Mouse (Mus musculus) liver, embryonic 16.5 days (tissue): Measurements from ENCODE around the gene Ttll12. TPM values are rescaled to one million over a fixed set of nuclear protein-coding genes. Genes with fewer than 3 reads are reported as not detected.

ENCODE experiments used
- ATAC-seq: fragments of 200-750 bp; cut with Nextera tagmentation; 2 replicates; pipeline ENCODE4 v1.8.0; 2017; ENCODE audit warnings: low read depth, mild to moderate bottlenecking, moderate number of reproducible peaks, moderate library complexity
- H3K27ac ChIP-seq: fragments of 300-500 bp; sonication (generic); 2 replicates; pipeline ENCODE4 v1.5.1; 2014; ENCODE audit warnings: mild to moderate bottlenecking, low read length
- H3K27me3 ChIP-seq: fragments of 300-500 bp; sonication (generic); 2 replicates; pipeline ENCODE4 v1.6.1; 2014; ENCODE audit warnings: low read depth, low read length, mixed read lengths; ENCODE audit not compliant: control insufficient read depth, insufficient read depth
- H3K36me3 ChIP-seq: fragments of 300-500 bp; sonication (generic); 2 replicates; pipeline ENCODE4 v1.6.1; 2014; ENCODE audit warnings: mild to moderate bottlenecking; ENCODE audit not compliant: control insufficient read depth, insufficient read depth
- H3K4me1 ChIP-seq: fragments of 300-500 bp; sonication (generic); 2 replicates; pipeline ENCODE4 v1.6.1; 2014; ENCODE audit warnings: low read depth, low read length, mixed read lengths; ENCODE audit not compliant: control insufficient read depth
- H3K4me2 ChIP-seq: fragments of 300-500 bp; sonication (generic); 2 replicates; pipeline ENCODE4 v1.6.1; 2014; ENCODE audit warnings: low read depth, low read length, mixed read lengths
- H3K4me3 ChIP-seq: fragments of 300-500 bp; sonication (generic); 2 replicates; pipeline ENCODE4 v1.5.1; 2014; ENCODE audit warnings: low read depth, mild to moderate bottlenecking, low read length
- H3K9ac ChIP-seq: fragments of 300-500 bp; sonication (generic); 2 replicates; pipeline ENCODE4 v1.6.1; 2014; ENCODE audit warnings: low read depth, low read length
- H3K9me3 ChIP-seq: fragments of 300-500 bp; sonication (generic); replicated peaks from 2 replicates; pipeline ENCODE4 v1.6.1; 2016; ENCODE audit warnings: low read length; ENCODE audit not compliant: control insufficient read depth
- WGBS: fragments of 180-500 bp; shearing (Covaris S2); extraction: QIAGEN DNeasy Blood & Tissue Kit; methylation state at CpG from one replicate; pipeline ENCODE4 v1.1.7; 2014; ENCODE audit not compliant: insufficient replicate concordance; 5-methylcytosine and 5-hydroxymethylcytosine counted together
- polyA plus RNA-seq: library from polyadenylated mRNA; unstranded; fragments of >200 nt; fragmentation: Nextera tagmentation; extraction: Ambion mirVana; gene quantifications from 2 replicates; pipeline ENCODE4 v1.2.1, GENCODE M21; 2015

Ttll12 gene
- polyA plus RNA-seq, 1 experiment from 2014 or later, result 33.2 TPM

GRCm38 (mm10) chr15:83528892-83529291 lies 66.1 kb downstream of the Ttll12 start:
- ATAC-seq, result no peak
- peaks cover 14% of the 10 kb centered on the region for H3K4me1 ChIP-seq
- WGBS, result 58% methylated on average over 4 of the region's 4 CpGs
- H3K4me3 ChIP-seq, result no peak overlapping the region
- no peaks in the 10 kb centered on the region for H3K36me3 ChIP-seq
- H3K9ac ChIP-seq, result no peak overlapping the region
- no peak overlapping the region for H3K4me2 ChIP-seq
- H3K9me3 ChIP-seq, result no peaks in the 10 kb centered on the region
- no peak overlapping the region for H3K27ac ChIP-seq
- H3K27me3 ChIP-seq, result peaks cover 71% of the 10 kb centered on the region

- Histone ChIP-seq H3K27me3 (peaks cover 72% of the 10 kb centered on the region), H3K9ac (no peak overlapping the region), H3K4me3 (no peak overlapping the region), H3K4me2 (0 out of 2 replicates have a peak overlapping the region, but pooled peaks have one; percentile 83), H3K36me3 (no peaks in the 10 kb centered on the region), H3K27ac (no peak overlapping the region), H3K9me3 (no peaks in the 10 kb centered on the region), H3K4me1 (peaks cover 21% of the 10 kb centered on the region)
- ATAC-seq, result no peak
- WGBS, result 53% methylated on average over 2 of the region's 2 CpGs
These were observed 67.2 kb downstream of the Ttll12 start for GRCm38 (mm10) chr15:83527747-83528146.

- Histone ChIP-seq H3K4me2 (peak overlapping the region; percentile 83), H3K36me3 (no peaks in the 10 kb centered on the region), H3K27ac (no peak overlapping the region), H3K9ac (peak overlapping the region; percentile 45; the same call in 1 of the 2 replicates), H3K4me3 (peak overlapping the region; percentile 62), H3K4me1 (peaks cover 21% of the 10 kb centered on the region), H3K9me3 (no peaks in the 10 kb centered on the region), H3K27me3 (peaks cover 72% of the 10 kb centered on the region)
- ATAC-seq, result peak; percentile 7; the same call in 1 of the 2 replicates
- 3% methylated on average over 26 of the region's 26 CpGs for WGBS
These were observed 67.9 kb downstream of the Ttll12 start for GRCm38 (mm10) chr15:83527092-83527437.

- no peaks in the 10 kb centered on the region for H3K9me3 ChIP-seq
- peaks cover 70% of the 10 kb centered on the region for H3K27me3 ChIP-seq
- peak within 1 kb of the TSS; percentile 83 for H3K4me2 ChIP-seq
- peak within 1 kb of the TSS; percentile 62 for H3K4me3 ChIP-seq
- peak; percentile 70 for ATAC-seq
- H3K36me3 ChIP-seq, result no peaks in the 10 kb centered on the region
- H3K27ac ChIP-seq, result no peak within 1 kb of the TSS
- peaks cover 21% of the 10 kb centered on the region for H3K4me1 ChIP-seq
- WGBS, result under 1% methylated on average over 45 of the region's 45 CpGs
- peak within 1 kb of the TSS; percentile 45; the same call in 1 of the 2 replicates for H3K9ac ChIP-seq
These were observed 68.4 kb downstream of the Ttll12 start, which contains the start of gene Bik for GRCm38 (mm10) chr15:83526424-83527091. Bik (plus strand) TSS chr15:83526862.

Other genes starting within 250 kb of the Ttll12 start
- 17.3 and 18.6 TPM in 2 replicates for gene Arfgap3, start 244.9 kb downstream of the Ttll12 start, polyA plus RNA-seq
- 45.6 and 47.9 TPM in 2 replicates for gene Pacsin2, start 130.6 kb downstream of the Ttll12 start, polyA plus RNA-seq
- 4.3 and 4.7 TPM in 2 replicates for gene Ttll1, start 84.3 kb downstream of the Ttll12 start, polyA plus RNA-seq
- 1.8 TPM in 2 replicates for gene Bik, start 68.3 kb downstream of the Ttll12 start, polyA plus RNA-seq
- 179 and 184 TPM in 2 replicates for gene Tspo, start 31.6 kb downstream of the Ttll12 start, polyA plus RNA-seq
- 12.0 and 13.1 TPM in 2 replicates for gene Mcat, start 31.4 kb downstream of the Ttll12 start, polyA plus RNA-seq
- 0.12 and 0.21 TPM in 2 replicates for gene Scube1, start 129.9 kb upstream of the Ttll12 start, polyA plus RNA-seq
- not detected in 2 replicates for gene Mpped1, start 184.3 kb upstream of the Ttll12 start, polyA plus RNA-seq